Mouse (Mus musculus): Measurements from ENCODE around the gene Nsun4.

- TF ChIP-seq CTCF (IDR thresholded peaks at IDR 0.05; ENCODE audit: insufficient read depth, low read length), result no peak
- no peak for TF ChIP-seq POLR2A (IDR thresholded peaks at IDR 0.05; ENCODE audit: borderline replicate concordance, extremely low read depth, low read depth, low read length)
Observed at GRCm38 (mm10) chr4:115987858-115988530, 65.7 kb downstream of the Nsun4 start.
